Comparison of ENCODE assay signal across 9 mouse cellular contexts in genomic region chr13:18174003-18174402, GRCm38 (mm10).
DNase-seq lines count a peak whose midpoint lies in the region; ATAC-seq and TF ChIP-seq lines count a peak whose summit lies in the region.
"Had no signal": no experiment of that assay in that cellular context is flagged by ENCODE, and none has a peak within 500 bp of the region (broad histone marks: within the 10 kb centered on the region; RNA-seq: fewer than 3 reads in every experiment).

No protein-coding gene starts in this region.

- H3K27me3 ChIP-seq in ES-Bruce4 (ENCODE audit: control insufficient read depth, insufficient read depth, low read length, poor library complexity, severe bottlenecking) = no peaks in the 10 kb centered on the region
- H3K27me3 ChIP-seq: liver, embryonic 13.5 days had no signal

- DNase-seq in CD4-positive, CD25-positive, alpha-beta regulatory T cell, adult 2 months (ENCODE audit: low read depth, low spot score) = peak; percentile 1
- peak; percentile 7 for DNase-seq in layer of hippocampus, adult 11-12 months (ENCODE audit: low spot score)
- DNase-seq in layer of hippocampus, postnatal 36 days = no peak
- DNase-seq in embryo, embryonic 11.5 days (ENCODE audit: low read depth, low spot score) = peak; percentile 8
- peak; percentile 8 for DNase-seq in lung, postnatal 25 days (ENCODE audit: low spot score)
- no peak for DNase-seq in spleen, postnatal 4 days (ENCODE audit: low spot score in 2 of 2)
- DNase-seq: liver, embryonic 13.5 days had no signal

- TF ChIP-seq CTCF in ES-Bruce4 (IDR thresholded peaks at IDR 0.05; ENCODE audit: low read depth, low read length) = peak; percentile 63

- no peak for TF ChIP-seq EP300 in ES-Bruce4 (IDR thresholded peaks at IDR 0.05; ENCODE audit: insufficient read depth, low read depth, low read length)

- ATAC-seq in CD4-positive, CD25-positive, alpha-beta regulatory T cell, adult 4 months = no peak

- H3K9ac ChIP-seq in ES-Bruce4 (ENCODE audit: low read depth, poor library complexity, severe bottlenecking) = no peak overlapping the region
- H3K9ac ChIP-seq: liver, embryonic 13.5 days had no signal

- no peak overlapping the region for H3K4me3 ChIP-seq in ES-Bruce4 (ENCODE audit: low read depth, low read length)
- H3K4me3 ChIP-seq: liver, embryonic 13.5 days had no signal

- H3K4me1 ChIP-seq in ES-Bruce4 (ENCODE audit: control insufficient read depth, insufficient read depth, low read length) = no peaks in the 10 kb centered on the region

- H3K36me3 ChIP-seq in ES-Bruce4 (ENCODE audit: control insufficient read depth, insufficient read depth, low read length, poor library complexity, severe bottlenecking) = no peaks in the 10 kb centered on the region
- H3K36me3 ChIP-seq: liver, embryonic 13.5 days had no signal

- no peaks in the 10 kb centered on the region for H3K9me3 ChIP-seq in ES-Bruce4 (replicated peaks; ENCODE audit: control insufficient read depth, insufficient read depth, low read length, poor library complexity, severe bottlenecking)
- H3K9me3 ChIP-seq: liver, embryonic 13.5 days had no signal

- no peak overlapping the region for H3K27ac ChIP-seq in ES-Bruce4 (ENCODE audit: insufficient read depth, low read length)
- H3K27ac ChIP-seq: liver, embryonic 13.5 days had no signal

- TF ChIP-seq POLR2A in ES-Bruce4 (IDR thresholded peaks at IDR 0.05; ENCODE audit: insufficient read depth, low read length) = no peak

Comparison
In these comparisons a context has a peak if more than half of its experiments do, and no peak if none do; other contexts are left out.
1. DNase-seq: peak in CD4-positive, CD25-positive, alpha-beta regulatory T cell, adult 2 months (single experiment), layer of hippocampus, adult 11-12 months (single experiment), embryo, embryonic 11.5 days (single experiment) and lung, postnatal 25 days (single experiment); none in layer of hippocampus, postnatal 36 days (0 of 2) and spleen, postnatal 4 days (0 of 2).